Mouse (Mus musculus) hindbrain, embryonic 12.5 days (tissue): Measurements from ENCODE around the gene Bach2. TPM values are rescaled to one million over a fixed set of nuclear protein-coding genes. Genes with fewer than 3 reads are reported as not detected.
A peak's percentile ranks its signal among the peaks of the same experiment; 100 is the strongest.

Experiments
- ATAC-seq: fragments of 200-750 bp; cut with Nextera tagmentation; 2 replicates; pipeline ENCODE4 v1.8.0; 2017; ENCODE audit warnings: moderate TSS enrichment; ENCODE audit not compliant: low FRiP score
- H3K27ac ChIP-seq: fragments of 300-500 bp; sonication (generic); 2 replicates; pipeline ENCODE4 v1.5.1; 2016; ENCODE audit warnings: mild to moderate bottlenecking
- H3K27me3 ChIP-seq: fragments of 300-500 bp; sonication (generic); 2 replicates; pipeline ENCODE4 v1.6.1; 2016; ENCODE audit warnings: mild to moderate bottlenecking
- H3K36me3 ChIP-seq: fragments of 300-500 bp; sonication (generic); 2 replicates; pipeline ENCODE4 v1.6.1; 2016; ENCODE audit warnings: mild to moderate bottlenecking
- H3K4me1 ChIP-seq: fragments of 300-500 bp; sonication (generic); 2 replicates; pipeline ENCODE4 v1.6.1; 2016
- H3K4me2 ChIP-seq: fragments of 300-500 bp; sonication (generic); replicated peaks from 2 replicates; pipeline ENCODE4 v1.6.1; 2016; ENCODE audit warnings: mild to moderate bottlenecking
- H3K4me3 ChIP-seq: fragments of 300-500 bp; sonication (generic); 2 replicates; pipeline ENCODE4 v1.5.1; 2016; ENCODE audit warnings: mild to moderate bottlenecking
- H3K9ac ChIP-seq: fragments of 300-500 bp; sonication (generic); 2 replicates; pipeline ENCODE4 v1.6.1; 2016; ENCODE audit warnings: mild to moderate bottlenecking, moderate library complexity
- H3K9me3 ChIP-seq: fragments of 300-500 bp; sonication (generic); replicated peaks from 2 replicates; pipeline ENCODE4 v1.6.1; 2016; ENCODE audit warnings: mild to moderate bottlenecking
- WGBS: fragments of 180-500 bp; shearing (Covaris S2); methylation state at CpG from one replicate; pipeline ENCODE4 v1.1.7; 2016; 5-methylcytosine and 5-hydroxymethylcytosine counted together
- polyA plus RNA-seq: library from polyadenylated mRNA; unstranded; fragments of >200 nt; fragmentation: Nextera tagmentation; extraction: Ambion mirVana; gene quantifications from 2 replicates; pipeline ENCODE4 v1.2.1, GENCODE M21; 2016

Gene Bach2
- polyA plus RNA-seq, 1 experiment from 2014 or later, result 27.3 TPM

- Histone ChIP-seq H3K4me2 (no peak overlapping the region), H3K36me3 (no peaks in the 10 kb centered on the region), H3K4me3 (no peak overlapping the region), H3K9me3 (no peaks in the 10 kb centered on the region), H3K4me1 (peaks cover 46% of the 10 kb centered on the region), H3K27ac (no peak overlapping the region), H3K9ac (no peak overlapping the region), H3K27me3 (no peaks in the 10 kb centered on the region)
- 87% methylated on average over 16 of the region's 16 CpGs for WGBS
- no peak for ATAC-seq
These were observed 137.3 kb downstream of the Bach2 start for GRCm38 (mm10) chr4:32375721-32376526.

GRCm38 (mm10) chr4:32376527-32376948 is 137.9 kb downstream of the Bach2 start:
- no peak for ATAC-seq
- no peaks in the 10 kb centered on the region for H3K9me3 ChIP-seq
- peaks cover 44% of the 10 kb centered on the region for H3K4me1 ChIP-seq
- no peaks in the 10 kb centered on the region for H3K36me3 ChIP-seq
- no peak overlapping the region for H3K27ac ChIP-seq
- H3K9ac ChIP-seq, result no peak overlapping the region
- H3K4me2 ChIP-seq, result no peak overlapping the region
- 73% methylated on average over 6 of the region's 6 CpGs for WGBS
- H3K27me3 ChIP-seq, result no peaks in the 10 kb centered on the region
- H3K4me3 ChIP-seq, result no peak overlapping the region

- WGBS, result 91% methylated on average over 7 of the region's 7 CpGs
- ATAC-seq, result no peak
- no peaks in the 10 kb centered on the region for H3K9me3 ChIP-seq
- H3K4me1 ChIP-seq, result peaks cover 24% of the 10 kb centered on the region
- no peak overlapping the region for H3K4me3 ChIP-seq
- no peak overlapping the region for H3K9ac ChIP-seq
- H3K4me2 ChIP-seq, result no peak overlapping the region
- H3K27ac ChIP-seq, result no peak overlapping the region
- no peaks in the 10 kb centered on the region for H3K27me3 ChIP-seq
- H3K36me3 ChIP-seq, result no peaks in the 10 kb centered on the region
These were observed 140.5 kb downstream of the Bach2 start for GRCm38 (mm10) chr4:32379140-32379539.

DNA sequence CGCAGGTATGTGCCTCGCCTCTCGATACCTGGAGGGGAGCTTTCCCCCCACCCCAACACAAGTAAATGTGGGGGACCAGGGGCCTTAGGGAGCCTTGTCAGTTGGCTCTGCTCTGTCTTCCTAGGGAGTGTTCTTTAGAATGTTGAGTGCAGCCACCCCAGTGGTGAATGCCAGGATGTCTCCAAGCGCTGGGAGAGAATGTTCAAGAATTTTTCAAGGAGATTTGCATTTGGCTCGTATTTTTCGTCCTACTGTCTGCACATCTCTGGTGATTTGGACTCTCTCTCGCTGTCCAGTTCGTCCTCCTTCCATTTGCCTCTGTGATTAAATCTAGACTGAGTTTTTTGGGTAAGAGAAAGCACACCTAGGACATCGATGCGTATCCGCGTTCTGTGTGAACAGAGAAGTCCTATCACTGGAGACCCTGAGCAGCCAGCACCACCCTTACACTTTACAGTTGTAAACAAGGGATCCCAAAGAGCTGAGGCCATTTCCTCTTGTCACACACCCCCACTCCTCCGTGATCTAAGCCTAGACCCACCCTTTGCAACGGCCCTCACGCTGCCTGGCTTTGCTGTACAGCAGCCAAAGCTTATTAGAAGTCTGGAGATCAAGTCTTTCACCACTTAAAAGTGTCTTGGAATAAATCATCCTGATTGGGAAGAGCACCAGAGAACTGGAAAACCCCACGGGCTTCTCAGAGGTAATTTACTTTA is 143.2 kb downstream of the Bach2 start:
- H3K9ac ChIP-seq, result no peak overlapping the region
- no peak for ATAC-seq

GRCm38 (mm10) chr4:32385121-32385520 is 146.5 kb downstream of the Bach2 start:
- no peaks in the 10 kb centered on the region for H3K9me3 ChIP-seq
- 87% methylated on average over 2 of the region's 2 CpGs for WGBS
- no peak overlapping the region for H3K9ac ChIP-seq
- no peak for ATAC-seq
- no peak overlapping the region for H3K4me3 ChIP-seq
- no peaks in the 10 kb centered on the region for H3K27me3 ChIP-seq
- H3K4me1 ChIP-seq, result peaks cover 42% of the 10 kb centered on the region
- no peak overlapping the region for H3K27ac ChIP-seq
- H3K4me2 ChIP-seq, result no peak overlapping the region
- H3K36me3 ChIP-seq, result no peaks in the 10 kb centered on the region

More for the DNA sequence above, 143.2 kb downstream of the Bach2 start:
- Histone ChIP-seq H3K27ac (peak overlapping the region; percentile 30; the same call in 1 of the 2 replicates), H3K27me3 (no peaks in the 10 kb centered on the region), H3K4me1 (peaks cover 12% of the 10 kb centered on the region), H3K4me2 (no peak overlapping the region), H3K9me3 (no peaks in the 10 kb centered on the region), H3K36me3 (no peaks in the 10 kb centered on the region), H3K4me3 (no peak overlapping the region)
- WGBS, result 86% methylated on average over 16 of the region's 16 CpGs

- H3K4me2 ChIP-seq, result no peak overlapping the region
- H3K27ac ChIP-seq, result no peak overlapping the region
- whole genome bisulfite sequencing, result 91% methylated on average over 14 of the region's 14 CpGs
- H3K27me3 ChIP-seq, result no peaks in the 10 kb centered on the region
- H3K36me3 ChIP-seq, result no peaks in the 10 kb centered on the region
- no peak overlapping the region for H3K4me3 ChIP-seq
- no peak overlapping the region for H3K9ac ChIP-seq
- no peaks in the 10 kb centered on the region for H3K9me3 ChIP-seq
- H3K4me1 ChIP-seq, result peaks cover 42% of the 10 kb centered on the region
- no peak for ATAC-seq
These were observed 147.0 kb downstream of the Bach2 start for GRCm38 (mm10) chr4:32385623-32386022.

DNA sequence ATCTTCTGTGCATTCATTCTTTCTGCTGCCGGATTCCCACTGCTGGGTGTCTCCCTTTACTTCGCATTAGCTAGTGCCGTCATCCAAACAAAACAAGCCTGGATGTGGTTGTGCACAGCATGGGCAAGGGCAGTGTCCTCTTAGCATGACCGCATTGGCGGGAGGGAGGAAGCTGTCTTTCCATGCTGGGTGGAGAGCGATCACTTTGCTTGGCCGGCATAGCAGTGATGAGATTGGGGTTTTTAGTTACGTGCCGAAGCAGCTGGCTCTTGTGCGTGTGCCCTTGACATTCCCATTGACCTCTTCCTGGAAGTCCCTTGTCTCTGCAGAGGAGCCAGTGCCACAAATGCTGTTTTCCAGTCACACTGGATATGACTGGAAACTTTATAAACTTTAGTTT is 147.7 kb downstream of the Bach2 start:
- Histone ChIP-seq H3K9ac (no peak overlapping the region), H3K4me3 (no peak overlapping the region), H3K27me3 (no peaks in the 10 kb centered on the region), H3K36me3 (no peaks in the 10 kb centered on the region), H3K4me1 (peaks cover 42% of the 10 kb centered on the region), H3K27ac (no peak overlapping the region), H3K4me2 (no peak overlapping the region), H3K9me3 (no peaks in the 10 kb centered on the region)
- no peak for ATAC-seq
- WGBS, result 74% methylated on average over 10 of the region's 10 CpGs

- H3K36me3 ChIP-seq, result no peaks in the 10 kb centered on the region
- H3K9me3 ChIP-seq, result no peaks in the 10 kb centered on the region
- H3K27ac ChIP-seq, result no peak overlapping the region
- no peaks in the 10 kb centered on the region for H3K27me3 ChIP-seq
- H3K4me3 ChIP-seq, result no peak overlapping the region
- no peak overlapping the region for H3K9ac ChIP-seq
- H3K4me1 ChIP-seq, result peaks cover 37% of the 10 kb centered on the region
- ATAC-seq, result no peak
- WGBS, result 90% methylated on average over 8 of the region's 8 CpGs
- H3K4me2 ChIP-seq, result no peak overlapping the region
These were observed 148.3 kb downstream of the Bach2 start for GRCm38 (mm10) chr4:32386931-32387330.

GRCm38 (mm10) chr4:32387479-32388240 is 149.1 kb downstream of the Bach2 start:
- no peak for ATAC-seq
- Histone ChIP-seq H3K27me3 (no peaks in the 10 kb centered on the region), H3K4me2 (no peak overlapping the region), H3K9ac (no peak overlapping the region), H3K36me3 (no peaks in the 10 kb centered on the region), H3K27ac (no peak overlapping the region), H3K4me1 (peaks cover 35% of the 10 kb centered on the region), H3K9me3 (no peaks in the 10 kb centered on the region), H3K4me3 (no peak overlapping the region)
- 62% methylated on average over 11 of the region's 11 CpGs for WGBS

- H3K36me3 ChIP-seq, result no peaks in the 10 kb centered on the region
- 83% methylated on average over 9 of the region's 9 CpGs for WGBS
- no peak overlapping the region for H3K27ac ChIP-seq
- peaks cover 35% of the 10 kb centered on the region for H3K4me1 ChIP-seq
- H3K27me3 ChIP-seq, result no peaks in the 10 kb centered on the region
- H3K9me3 ChIP-seq, result no peaks in the 10 kb centered on the region
- no peak overlapping the region for H3K4me2 ChIP-seq
- no peak overlapping the region for H3K4me3 ChIP-seq
- no peak for ATAC-seq
- 0 out of 2 replicates have a peak overlapping the region, but pooled peaks have one; percentile 3 for H3K9ac ChIP-seq
These were observed 150.0 kb downstream of the Bach2 start for GRCm38 (mm10) chr4:32388564-32388963.

DNA sequence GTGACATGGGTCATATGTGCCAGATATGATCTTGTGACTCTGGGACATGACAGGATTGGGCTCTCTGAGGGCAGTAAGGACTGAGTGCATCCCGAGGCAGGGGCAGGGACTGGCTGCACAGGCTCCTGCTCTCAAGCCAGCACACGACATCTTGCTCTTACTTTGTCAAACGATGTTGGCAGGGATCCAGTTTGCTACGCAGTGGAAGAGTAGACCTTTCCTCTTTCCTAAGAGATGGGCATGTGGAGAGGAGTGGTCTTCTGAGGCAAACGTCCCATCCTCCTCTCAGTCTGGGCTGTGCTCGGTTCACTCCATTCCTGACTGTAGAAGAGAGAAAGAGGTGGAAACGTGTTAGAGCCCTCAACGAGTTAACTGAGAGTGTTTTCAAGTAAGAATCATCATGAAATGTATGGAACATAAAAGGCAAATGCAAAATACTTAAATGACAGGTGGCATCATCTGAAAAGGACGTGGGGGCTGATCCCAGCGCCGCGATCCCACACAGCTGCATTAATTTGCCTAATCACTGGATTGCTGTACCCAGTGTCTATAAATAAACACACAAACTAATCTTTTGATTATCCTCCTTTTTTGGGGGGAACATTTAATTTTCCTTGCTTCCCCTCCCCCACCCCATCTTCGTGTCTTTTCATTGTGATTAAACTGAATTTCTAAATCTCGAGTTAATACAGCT is 150.7 kb downstream of the Bach2 start:
- no peaks in the 10 kb centered on the region for H3K9me3 ChIP-seq
- H3K4me3 ChIP-seq, result no peak overlapping the region
- 69% methylated on average over 14 of the region's 14 CpGs for WGBS
- H3K36me3 ChIP-seq, result no peaks in the 10 kb centered on the region
- H3K9ac ChIP-seq, result 0 out of 2 replicates have a peak overlapping the region, but pooled peaks have one; percentile 3
- H3K4me1 ChIP-seq, result peaks cover 39% of the 10 kb centered on the region
- no peaks in the 10 kb centered on the region for H3K27me3 ChIP-seq
- H3K27ac ChIP-seq, result no peak overlapping the region
- ATAC-seq, result 0 out of 2 replicates have a peak, but pooled peaks have one; percentile 21
- H3K4me2 ChIP-seq, result no peak overlapping the region
